Mouse (Mus musculus): ENCODE results near the gene Gsk3b.
"Not testable (repeated sequence)": the region's sequence is repeated elsewhere in the genome, so short reads cannot be mapped to it uniquely, and the experiment has no call there.

Gene Gsk3b

DNA sequence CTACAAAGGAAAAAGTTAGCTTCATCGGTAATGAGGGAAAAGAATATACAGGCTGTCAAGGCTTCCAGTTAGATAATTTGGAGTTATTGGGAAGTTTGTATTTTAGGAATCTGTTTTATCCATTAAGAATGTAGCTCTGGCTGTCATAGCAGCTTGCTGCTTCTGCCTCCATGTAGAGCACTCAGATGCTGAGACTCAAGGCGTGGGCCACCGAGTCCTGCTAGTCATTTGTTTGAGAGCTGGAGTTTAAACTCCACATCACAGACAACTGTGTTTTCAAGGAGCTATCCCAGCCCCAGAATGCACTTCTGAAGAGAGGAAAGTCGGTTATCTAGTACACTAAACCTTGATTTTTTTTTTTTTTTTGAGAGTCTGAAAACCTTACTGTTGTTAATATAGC, 101.2 kb downstream of the Gsk3b start:
- no peak for DNase-seq (ENCODE audit: low spot score)

DNA sequence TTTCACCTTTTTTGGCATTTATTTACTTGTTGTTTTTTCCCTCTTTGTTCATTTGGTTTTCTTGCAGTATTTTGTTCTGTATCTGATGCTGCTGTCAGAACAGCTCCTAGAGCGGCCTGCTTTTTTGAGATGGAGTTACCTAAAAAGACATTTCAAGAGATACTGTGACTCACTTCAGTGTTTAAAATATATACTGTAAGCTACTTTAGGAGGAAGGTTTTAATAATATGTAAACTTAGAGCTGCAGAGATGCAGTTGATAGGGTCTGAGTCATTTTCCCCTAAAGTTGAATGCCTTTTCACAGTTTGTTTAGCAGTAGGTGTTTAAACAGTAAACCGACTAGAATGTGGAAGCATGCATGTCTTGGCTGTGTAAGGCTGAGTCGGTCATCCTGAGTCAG, 101.7 kb downstream of the Gsk3b start:
- no peak for DNase-seq (ENCODE audit: low spot score)

DNA sequence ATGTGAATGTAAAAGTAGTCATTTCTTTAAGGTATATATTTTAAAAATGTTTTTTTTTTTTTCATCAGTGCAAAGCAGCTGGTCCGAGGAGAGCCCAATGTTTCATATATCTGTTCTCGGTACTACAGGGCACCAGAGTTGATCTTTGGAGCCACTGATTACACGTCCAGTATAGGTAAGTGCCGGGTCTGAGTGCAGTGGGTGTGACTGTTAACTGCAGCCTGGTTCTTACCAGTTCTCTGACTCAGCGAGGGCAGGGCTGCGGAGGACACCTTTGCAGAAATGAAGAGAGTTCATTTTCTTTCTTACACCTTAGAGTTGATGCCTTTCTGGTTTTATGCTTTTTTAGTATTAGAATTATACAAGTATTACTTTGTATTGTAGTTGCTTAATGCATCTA, 102.7 kb downstream of the Gsk3b start:
- no peak for DNase-seq (ENCODE audit: low spot score)

DNA sequence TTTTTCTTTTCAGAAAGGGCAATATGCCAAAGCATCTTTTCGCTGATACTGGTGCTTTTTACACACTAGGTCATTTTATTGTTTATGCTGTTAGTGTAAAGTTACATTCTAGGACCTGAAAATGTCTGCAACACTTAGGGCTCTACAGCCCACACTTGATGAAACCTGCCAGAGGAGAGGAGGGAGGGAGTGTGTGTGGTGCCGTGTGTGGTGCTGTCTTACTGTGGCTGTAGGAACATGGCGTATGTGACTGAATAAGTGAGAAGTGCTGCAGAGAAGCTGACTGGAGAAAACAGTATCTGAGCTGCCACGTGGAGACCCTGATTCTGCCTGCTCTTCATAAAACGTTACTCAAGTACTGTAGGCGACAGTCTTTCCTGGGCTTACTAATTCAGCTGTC, 103.8 kb downstream of the Gsk3b start:
- DNase-seq (ENCODE audit: low spot score), result no peak

DNA sequence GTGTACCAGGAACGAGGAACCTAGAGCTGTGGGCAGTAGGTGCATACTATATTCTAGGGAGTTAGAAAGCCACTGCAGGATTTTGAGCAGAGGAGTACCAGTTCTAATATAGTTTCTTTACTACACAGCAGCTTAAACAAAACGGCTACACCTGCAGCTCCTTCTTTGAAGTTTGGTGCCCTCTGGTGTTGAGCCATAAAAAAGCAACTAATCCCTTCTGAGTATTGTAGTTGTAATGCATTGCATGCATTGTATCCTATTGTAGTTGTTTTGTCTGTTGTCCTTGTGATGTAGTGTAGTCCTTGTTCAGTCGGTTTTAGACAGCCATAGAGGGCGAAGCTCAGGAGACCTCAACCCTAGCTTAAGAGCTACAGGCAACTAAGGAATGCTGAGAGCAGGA, 108.5 kb downstream of the Gsk3b start:
- peak; percentile 70 for DNase-seq (ENCODE audit: low spot score)

DNA sequence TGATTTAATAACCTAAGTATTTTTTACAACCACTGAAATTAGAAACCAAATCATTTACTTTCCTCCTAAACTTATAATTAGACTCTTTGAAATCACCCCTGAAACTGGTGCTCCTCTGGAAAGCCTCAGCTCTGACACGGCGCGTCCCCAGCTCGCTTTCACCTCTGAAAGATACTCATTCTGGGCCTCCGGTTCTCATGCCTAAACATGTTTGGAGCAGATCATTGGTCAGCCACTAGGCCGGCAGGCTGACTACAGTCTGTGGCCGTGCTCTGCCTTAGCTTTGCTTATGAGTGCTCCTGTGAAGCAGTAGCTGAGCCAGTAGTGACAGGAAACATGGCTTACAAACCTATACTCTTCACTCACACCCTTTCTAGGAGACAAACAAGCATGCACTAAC, 116.5 kb downstream of the Gsk3b start:
- no peak for DNase-seq (ENCODE audit: low spot score)

DNA sequence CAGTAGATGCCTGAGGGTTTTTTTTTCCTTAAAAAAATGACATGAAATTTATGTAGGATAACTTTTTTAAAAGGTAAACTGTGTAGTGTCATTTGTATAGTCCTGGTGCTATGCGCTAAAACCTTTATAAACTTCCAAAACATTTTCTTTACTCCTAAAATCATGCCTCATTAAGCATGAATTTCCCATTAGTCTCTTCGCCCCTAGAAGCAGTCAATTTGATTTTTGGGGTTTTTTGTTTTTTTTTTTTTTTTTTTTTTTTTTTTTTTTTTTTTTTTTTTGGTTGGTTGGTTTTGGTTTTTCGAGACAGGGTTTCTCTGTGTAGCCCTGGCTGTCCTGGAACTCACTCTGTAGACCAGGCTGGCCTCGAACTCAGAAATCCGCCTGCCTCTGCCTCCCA, 133.7 kb downstream of the Gsk3b start:
- DNase-seq (ENCODE audit: low spot score), result not testable (repeated sequence)

DNA sequence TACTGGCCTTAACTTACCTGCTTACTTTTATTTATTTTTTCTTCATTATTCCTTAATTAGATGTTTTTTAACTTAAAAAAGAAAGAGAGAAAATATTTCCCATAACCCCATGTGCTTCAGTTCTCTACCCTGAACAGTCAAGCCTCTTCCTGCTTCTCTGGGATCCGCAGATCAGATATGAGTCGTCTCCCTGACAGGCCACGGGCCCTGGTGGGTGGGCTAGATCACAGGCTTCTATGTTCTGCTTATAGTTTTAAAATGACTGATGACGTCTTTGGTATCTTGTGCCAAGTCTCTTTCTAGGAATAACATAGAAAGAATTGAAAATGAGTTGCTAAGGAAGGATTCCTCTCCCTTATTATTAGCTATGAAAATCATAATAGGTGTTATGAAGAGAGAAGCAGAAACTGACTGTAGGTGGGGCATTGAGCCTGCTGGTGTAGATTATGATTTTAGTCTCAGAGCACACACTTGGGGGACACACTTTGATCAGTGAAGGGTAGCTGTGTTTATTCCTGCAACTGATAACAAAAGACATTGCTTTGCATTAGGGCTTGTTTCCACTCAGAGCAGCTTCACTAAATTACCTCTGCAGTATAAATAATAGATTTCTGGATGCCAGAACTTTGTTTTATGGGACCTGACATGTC, 148.3 kb downstream of the Gsk3b start:
- no peak for DNase-seq (ENCODE audit: low spot score)

DNA sequence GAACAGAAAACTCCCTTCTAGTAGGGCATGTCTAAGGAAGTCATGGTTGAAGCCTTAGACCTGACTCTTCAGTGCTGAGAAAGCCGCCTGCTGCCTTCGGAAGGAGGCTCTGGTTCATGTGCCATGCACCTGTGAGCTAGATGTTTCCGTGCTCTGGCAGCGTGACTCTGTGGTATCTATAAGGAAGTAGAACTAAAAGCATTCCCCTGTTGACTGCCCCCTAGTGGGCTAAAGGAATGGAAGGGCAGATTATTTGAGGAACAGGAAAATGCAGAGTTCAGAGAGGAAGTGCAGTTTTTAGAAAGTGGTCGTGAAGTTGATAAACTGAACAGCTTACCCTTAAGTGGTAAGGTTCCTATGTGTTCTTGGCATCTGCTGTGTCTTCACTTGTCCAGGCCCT, 150.9 kb downstream of the Gsk3b start:
- peak; percentile 70 for DNase-seq (ENCODE audit: low spot score)

DNA sequence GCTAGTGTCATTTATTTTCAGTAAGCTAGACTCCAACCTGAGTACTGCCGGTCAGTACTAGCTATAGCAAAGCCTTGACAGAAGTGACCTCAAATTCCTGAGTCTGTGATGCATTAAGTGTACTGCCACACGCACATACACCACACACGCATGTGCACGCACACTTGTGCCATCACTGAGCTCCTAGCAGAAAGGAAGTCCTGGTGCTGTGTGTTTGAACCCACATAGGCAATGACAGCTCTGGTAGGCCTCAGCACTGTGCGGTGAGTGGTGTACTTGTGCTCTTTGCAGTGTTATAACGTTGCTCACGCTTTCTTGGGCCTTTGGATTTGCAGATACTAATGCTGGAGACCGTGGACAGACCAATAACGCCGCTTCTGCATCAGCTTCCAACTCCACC, 151.4 kb downstream of the Gsk3b start:
- no peak for DNase-seq (ENCODE audit: low spot score)

DNA sequence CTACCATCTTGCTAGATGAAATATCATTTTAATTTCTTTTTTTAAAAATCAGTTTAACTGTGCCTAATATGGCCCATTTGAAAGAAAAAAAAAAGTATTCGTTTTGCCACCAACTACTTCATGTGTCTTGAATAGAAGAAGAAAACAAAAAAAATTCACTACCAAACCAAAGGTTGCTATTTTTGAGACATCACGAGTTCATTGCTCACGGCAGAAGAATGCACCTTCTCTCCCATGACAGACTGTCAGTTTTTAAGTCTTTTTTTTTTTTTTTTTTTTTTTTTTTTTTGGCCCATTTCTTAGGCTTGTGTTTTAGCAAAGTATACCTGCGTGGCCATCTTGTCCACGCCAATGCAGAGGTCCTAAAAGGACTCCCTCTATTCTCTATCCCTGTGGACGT, 155.3 kb downstream of the Gsk3b start:
- DNase-seq (ENCODE audit: low spot score), result no peak

DNA sequence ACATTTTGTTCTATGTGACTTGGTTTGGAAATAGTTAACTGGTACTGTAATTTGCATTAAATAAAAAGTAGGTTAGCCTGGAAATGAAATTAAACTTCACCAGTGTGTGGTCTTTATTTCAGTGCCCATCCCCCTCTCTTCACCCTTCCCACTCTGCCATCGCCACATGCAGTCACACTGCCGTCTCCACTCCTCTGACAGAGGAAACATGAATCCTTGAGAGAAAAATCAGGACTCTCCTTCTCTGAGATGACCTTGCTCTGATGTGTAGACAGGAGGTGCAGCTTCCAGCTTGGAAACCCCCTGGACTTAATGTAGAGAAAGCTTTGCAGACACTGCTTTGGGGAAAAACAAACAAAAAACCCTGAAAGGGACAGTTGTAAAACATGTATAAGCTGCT, 156.6 kb downstream of the Gsk3b start:
- no peak for DNase-seq (ENCODE audit: low spot score)

DNA sequence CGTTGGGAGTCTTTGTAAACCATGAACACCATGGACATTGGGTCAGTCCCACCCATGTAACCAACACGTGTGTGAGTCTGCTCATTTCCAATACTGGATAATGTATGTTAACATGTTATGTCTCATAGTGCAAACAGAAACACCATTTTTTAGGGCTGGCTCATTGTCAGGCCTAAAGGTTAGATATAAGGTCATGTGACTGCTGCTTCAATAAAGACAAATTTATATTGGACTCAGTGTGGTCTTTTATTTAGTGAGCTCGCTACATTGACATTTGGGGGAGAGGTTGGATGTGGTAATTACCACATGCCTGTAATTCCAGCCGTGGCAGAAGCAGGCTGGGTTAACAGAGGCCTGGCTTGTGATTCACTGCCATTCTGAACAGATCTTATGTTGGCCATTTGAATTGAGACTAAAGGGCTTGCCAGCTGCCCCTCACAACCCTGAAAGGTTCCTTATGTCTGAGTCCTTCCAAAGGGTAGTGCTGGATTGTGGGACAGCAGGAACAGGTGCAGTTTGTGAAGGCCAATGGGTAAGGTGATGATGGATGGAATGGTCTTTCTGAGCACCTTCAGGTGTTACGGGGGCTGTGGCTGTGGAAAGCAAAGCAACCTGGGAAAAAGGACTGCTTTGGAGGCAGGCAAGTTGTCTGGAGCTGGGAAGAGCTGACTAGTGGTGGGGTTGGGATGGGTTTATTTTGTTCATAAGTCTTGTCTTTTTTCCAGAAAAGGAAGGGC, 157.2 kb downstream of the Gsk3b start:
- DNase-seq (ENCODE audit: low spot score), result no peak

DNA sequence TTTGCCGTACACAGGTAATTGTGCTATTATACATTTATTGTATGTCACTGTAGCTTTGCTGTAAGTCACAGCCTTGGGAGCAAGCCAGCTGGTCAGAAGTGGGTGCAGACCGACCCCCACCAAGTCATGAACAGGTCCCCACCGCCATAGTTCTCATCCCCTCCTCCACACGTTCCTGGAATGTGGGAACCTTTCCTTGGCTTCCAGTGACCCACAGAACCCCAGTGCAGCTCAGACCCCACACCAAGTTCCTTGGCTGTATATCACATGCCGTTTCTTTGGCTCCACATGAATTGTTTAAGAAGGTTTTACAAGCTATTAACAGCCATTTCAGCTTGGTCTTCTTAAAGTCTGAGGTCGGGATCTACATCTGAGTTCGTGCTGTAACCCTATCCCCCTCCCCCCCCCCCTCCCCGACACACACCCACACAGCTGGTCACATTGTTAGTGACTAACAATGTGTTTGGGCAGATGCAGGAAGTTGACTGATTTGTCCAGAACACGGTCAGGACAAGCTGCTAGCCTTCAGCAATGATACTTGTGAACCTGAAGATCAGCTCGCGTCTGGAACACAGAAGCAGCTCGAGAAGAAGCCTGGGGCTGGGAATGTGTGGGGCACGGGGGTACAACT, 159.6 kb downstream of the Gsk3b start:
- DNase-seq (ENCODE audit: low spot score), result no peak

DNA sequence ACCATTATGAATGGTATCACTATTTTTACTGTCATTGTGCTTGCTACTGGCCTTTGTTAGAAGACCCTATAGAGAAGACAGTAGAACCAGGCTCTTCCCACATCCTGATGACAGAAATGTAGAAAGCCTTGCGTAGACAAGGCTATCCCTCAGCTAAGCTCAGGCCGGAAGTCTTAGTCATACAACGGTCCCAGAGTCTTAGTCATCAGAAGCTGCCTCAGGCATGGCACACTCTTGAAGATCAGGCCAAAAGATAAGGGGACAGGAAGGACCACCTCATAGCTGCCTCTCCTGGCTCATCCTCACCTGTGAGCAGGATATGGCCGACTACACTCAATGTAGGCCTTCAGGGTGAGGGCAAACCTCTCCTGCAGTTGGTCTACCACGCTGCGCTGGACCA, 161.7 kb downstream of the Gsk3b start:
- no peak for DNase-seq (ENCODE audit: low spot score)

DNA sequence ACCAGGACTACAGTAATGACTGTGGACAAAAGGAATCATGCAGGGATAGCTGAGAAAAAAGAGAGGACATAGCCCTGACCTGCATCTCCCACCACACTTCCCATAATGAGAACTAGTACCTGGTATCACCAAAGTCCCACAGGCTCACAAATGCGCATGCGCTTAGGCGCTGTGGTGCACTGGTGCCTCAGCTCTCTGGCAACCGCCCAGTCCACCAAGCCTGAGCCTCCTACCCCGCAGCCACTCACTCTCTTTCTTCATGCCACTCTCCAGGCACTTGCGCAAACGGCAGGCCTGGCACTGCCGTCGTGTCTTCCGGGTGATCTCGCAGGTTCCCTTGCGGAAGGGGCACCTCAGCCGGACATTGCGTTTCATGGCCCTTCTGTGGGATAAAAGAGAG, 165.2 kb downstream of the Gsk3b start:
- DNase-seq (ENCODE audit: low spot score), result no peak

DNA sequence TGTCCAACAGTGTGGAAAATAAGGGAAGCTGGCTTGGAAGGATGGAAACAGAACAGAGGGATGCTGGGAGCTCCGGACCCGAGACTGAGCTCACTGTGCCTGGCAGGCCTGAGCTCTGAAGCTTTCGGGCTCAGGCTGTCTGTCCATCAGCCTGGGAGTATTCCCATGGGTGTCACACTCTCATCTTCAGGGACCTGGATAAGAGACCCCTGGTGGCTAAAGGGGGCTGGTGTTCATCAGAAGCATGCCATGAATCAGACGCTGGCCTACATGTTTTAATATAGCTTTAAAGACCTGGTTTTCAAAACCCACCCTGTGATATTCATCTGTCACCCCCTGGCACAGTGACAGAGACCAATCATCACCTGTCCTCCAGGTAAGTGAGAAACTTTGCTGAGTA, 166.3 kb downstream of the Gsk3b start:
- DNase-seq (ENCODE audit: low spot score), result no peak

DNA sequence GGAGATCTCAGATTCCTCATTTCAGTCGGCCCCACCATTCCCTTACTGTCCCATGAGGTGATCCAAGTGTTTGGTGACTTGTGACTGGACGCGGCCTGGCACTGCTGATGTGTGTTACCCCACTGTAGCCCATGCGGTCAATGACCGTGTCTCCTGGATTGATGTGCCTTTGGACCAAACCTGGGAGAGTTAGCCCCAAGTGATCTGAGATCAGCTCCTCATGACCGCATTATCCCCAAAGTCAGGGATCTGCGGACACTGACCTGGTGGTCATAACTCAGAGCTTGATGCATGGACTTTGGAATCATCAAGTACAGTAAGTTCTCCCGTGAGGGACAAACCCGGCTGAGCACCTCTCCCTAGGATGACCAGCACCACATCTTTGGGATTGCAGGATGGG, 167.1 kb downstream of the Gsk3b start:
- DNase-seq (ENCODE audit: low spot score), result no peak

DNA sequence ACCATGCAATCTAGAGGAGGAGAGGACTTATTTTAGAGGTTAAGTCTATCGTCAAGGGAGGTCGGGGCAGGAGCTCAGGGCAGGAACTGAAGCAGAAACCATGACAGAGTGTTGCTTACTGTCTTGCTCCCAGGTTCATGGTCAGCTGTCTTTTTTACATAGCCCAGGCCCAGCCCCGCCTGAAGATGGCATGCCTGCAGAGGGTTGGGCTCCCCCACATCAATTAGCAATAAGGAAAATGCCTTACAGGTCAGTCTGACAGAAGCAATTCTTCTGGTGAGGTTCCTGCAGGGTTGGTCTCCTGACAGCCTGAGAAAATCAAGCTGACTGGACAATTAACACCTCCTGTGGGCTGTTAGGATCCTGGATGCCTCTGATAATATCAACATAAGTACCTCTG, 182.8 kb downstream of the Gsk3b start:
- no peak for DNase-seq (ENCODE audit: low spot score)

DNA sequence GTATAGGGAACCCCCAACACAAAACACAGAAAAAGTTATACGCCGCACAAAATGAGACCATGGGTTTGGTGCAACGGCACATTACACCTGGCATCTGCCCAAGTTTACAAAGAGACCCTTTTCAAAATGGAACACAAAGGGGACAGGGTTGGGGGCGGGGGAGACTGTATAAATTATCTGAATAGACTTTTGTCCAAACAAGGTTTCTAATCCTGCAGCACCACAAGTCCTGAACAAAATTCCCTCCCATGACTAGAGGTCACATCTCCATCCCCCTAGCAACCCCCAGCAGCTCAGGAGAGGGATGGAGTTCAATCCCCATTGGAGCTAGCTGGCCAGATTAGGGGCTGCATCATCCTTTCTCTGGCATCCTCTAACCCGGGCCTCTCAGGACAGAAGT, 183.7 kb downstream of the Gsk3b start:
- no peak for DNase-seq (ENCODE audit: low spot score)

DNA sequence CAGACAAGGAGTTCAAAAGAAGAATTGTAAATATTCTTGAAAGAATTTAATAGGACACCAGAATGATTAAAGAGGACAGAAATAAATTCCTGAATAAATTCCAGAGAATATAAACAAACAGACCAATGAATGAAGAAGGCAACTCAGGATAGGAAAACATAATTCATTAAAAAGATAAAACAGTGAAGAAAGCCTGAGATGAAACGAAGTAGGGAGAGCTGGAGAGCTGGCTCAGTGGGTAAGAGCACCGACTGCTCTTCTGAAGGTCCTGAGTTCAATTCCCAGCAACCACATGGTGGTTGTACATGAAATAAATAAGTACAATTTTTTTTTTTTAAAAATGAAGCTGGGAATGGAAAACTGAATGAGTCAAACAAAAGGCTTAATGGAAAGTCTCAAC, 185.9 kb downstream of the Gsk3b start:
- no peak for DNase-seq (ENCODE audit: low spot score)

DNA sequence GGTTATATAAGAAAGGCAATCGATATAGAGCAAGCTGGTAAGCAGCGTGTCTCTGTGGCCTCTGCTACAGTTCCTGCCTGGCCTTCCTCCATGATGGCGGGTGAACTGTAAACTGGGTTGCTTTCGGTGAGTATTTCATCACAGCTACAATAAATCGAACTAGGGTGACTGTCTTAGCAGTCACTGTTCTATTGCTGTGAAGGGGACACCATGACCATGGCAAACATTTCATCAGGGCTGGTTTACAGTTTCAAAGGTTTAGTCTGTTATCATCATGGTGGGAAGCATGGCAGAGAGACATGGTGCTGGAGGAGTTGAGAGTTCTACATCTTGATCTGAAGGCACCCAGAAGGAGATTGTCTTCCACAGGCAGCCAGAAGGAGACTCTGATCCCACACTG, 191.0 kb downstream of the Gsk3b start:
- DNase-seq (ENCODE audit: low spot score), result no peak

DNA sequence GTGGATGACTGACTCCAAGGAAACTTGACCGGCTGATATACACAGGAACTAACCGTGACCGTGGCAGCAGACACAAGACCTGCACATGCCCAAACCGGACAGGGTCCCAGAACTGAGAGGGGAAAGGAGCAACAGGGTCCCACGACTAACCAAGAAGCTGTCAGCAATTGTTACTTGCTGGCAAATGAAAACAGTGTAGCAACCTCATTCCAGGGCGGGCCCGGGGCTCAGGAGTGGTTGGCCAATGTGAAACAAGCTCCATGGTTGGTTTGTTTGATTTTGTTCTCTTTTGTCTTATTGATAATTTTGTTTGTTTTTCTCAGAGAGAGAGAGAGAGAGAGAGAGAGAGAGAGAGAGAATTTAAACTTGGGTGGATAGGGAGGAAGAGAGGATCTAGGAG, 192.2 kb downstream of the Gsk3b start:
- DNase-seq (ENCODE audit: low spot score), result no peak
